Mouse (Mus musculus): ENCODE results near the gene Zfyve28. TPM values are rescaled to one million over a fixed set of nuclear protein-coding genes. Genes with fewer than 3 reads are reported as not detected.

Gene Zfyve28
- total and polyA plus RNA-seq, 3 experiments = 0.65 to 1.3 (median 0.75) TPM

DNA sequence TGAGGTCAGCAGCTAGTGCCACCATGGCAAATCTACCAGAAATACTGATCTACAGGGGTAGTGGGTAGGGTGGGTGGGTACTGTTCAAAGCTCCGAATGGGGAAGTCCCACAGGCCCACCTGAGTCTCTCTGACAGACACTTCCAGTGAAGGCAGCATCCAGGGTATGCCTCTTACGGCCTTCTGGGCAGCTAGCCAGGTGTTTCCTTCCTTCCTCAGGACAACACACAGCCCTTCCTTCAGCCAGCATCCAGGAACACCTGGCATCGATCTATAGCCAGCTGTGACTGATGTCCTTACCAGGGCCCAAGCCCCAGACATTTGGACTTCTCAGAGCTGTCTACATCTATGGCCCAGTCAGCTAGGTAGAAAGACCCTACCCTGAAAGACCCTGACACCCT, 105.8 kb downstream of the Zfyve28 start:
- 0 out of 2 replicates have a peak, but pooled peaks cover 2% of the 10 kb centered on the region for H3K79me2 ChIP-seq (replicated peaks; ENCODE audit: control insufficient read depth, insufficient read depth, low read length)
- peaks cover 47% of the 10 kb centered on the region for H3K4me1 ChIP-seq (ENCODE audit: control insufficient read depth, insufficient read depth, low read length)
- H3K4me3 ChIP-seq = no peak overlapping the region
- peak; percentile 65 to 68 for DNase-seq
- H3K27ac ChIP-seq = peak overlapping the region; percentile 97
- TF ChIP-seq CTCF (IDR thresholded peaks at IDR 0.05) = no peak
- 0 out of 2 replicates have a peak, but pooled peaks have one; percentile 47 for TF ChIP-seq EP300 (IDR thresholded peaks at IDR 0.05; ENCODE audit: insufficient read depth, low read depth, low read length)
- peaks cover 29% of the 10 kb centered on the region for H3K36me3 ChIP-seq (ENCODE audit: control insufficient read depth, insufficient read depth, low read length)
- H3K27me3 ChIP-seq (ENCODE audit: control insufficient read depth, insufficient read depth, low read length) = no peaks in the 10 kb centered on the region
- 36% methylated on average over 3 of the region's 3 CpGs for WGBS
- intact Hi-C loops (cut with DNase I) = loop anchor here (1.0 to 10.0 kb wide), 2 partner anchors 12 to 528 kb away; partner anchors contain the start of genes Slbp, Tacc3 and Tmem129
- no peak overlapping the region for H3K9ac ChIP-seq (ENCODE audit: low read depth, low read length)

DNA sequence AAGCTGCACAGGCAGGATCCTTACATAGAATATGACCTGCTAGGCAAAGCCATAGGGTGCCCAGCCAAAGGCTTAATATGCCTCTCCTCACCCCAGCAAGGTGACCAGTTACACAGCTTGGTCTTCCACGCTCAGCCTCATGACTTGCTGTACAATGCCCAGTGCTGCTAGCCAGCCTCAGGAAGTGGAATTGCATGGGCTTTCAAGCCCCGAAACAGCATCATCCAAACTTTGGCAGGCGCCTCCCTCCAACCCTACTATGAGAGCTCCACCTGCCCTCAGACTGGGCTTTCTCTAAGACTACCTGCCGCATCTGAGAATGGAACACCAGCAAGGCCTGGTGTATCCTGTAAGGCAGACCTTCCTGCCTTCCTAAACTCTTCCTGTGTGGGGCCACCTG, 110.4 kb downstream of the Zfyve28 start:
- Histone ChIP-seq H3K36me3 (ENCODE audit: control insufficient read depth, insufficient read depth, low read length) (peaks cover 20% of the 10 kb centered on the region), H3K4me1 (ENCODE audit: control insufficient read depth, insufficient read depth, low read length) (peaks cover 19% of the 10 kb centered on the region), H3K27ac (no peak overlapping the region), H3K9ac (ENCODE audit: low read depth, low read length) (no peak overlapping the region), H3K4me3 (no peak overlapping the region), H3K79me2 (replicated peaks; ENCODE audit: control insufficient read depth, insufficient read depth, low read length) (no peaks in the 10 kb centered on the region), H3K27me3 (ENCODE audit: control insufficient read depth, insufficient read depth, low read length) (no peaks in the 10 kb centered on the region)
- no peak for TF ChIP-seq POLR2A (IDR thresholded peaks at IDR 0.05; ENCODE audit: insufficient read depth, low read depth, low read length)
- TF ChIP-seq CTCF (IDR thresholded peaks at IDR 0.05) = no peak
- no peak for TF ChIP-seq EP300 (IDR thresholded peaks at IDR 0.05; ENCODE audit: insufficient read depth, low read depth, low read length)
- intact Hi-C loops (cut with DNase I) = no loop called here
- WGBS = 90% methylated on average over 4 of the region's 4 CpGs
- peak in 1 of 2 experiments; percentile 2 for DNase-seq

DNA sequence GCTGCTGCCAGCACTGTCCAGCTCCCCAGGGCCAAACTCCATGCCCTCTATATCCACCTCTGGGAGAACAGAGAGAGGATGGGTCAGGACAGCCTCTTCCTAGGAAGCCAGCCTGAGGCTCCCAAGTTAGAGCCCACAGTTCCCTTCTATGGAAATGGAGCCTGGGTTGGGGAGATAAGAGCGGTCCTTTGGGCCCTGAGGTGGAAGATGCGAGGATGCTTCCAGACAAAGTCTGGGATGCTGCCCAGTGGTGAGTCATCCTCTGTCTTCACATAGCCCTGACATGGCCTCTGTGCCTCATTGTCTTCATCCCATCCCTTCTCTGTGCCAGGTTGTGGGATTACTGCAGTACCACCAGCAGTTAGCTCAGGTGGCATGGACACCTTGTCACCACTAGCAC, 111.2 kb downstream of the Zfyve28 start:
- Histone ChIP-seq H3K27me3 (ENCODE audit: control insufficient read depth, insufficient read depth, low read length) (no peaks in the 10 kb centered on the region), H3K4me3 (no peak overlapping the region), H3K79me2 (replicated peaks; ENCODE audit: control insufficient read depth, insufficient read depth, low read length) (no peaks in the 10 kb centered on the region), H3K4me1 (ENCODE audit: control insufficient read depth, insufficient read depth, low read length) (peaks cover 14% of the 10 kb centered on the region), H3K9ac (ENCODE audit: low read depth, low read length) (no peak overlapping the region), H3K36me3 (ENCODE audit: control insufficient read depth, insufficient read depth, low read length) (peaks cover 16% of the 10 kb centered on the region), H3K27ac (no peak overlapping the region)
- TF ChIP-seq EP300 (IDR thresholded peaks at IDR 0.05; ENCODE audit: insufficient read depth, low read depth, low read length) (no peak), POLR2A (IDR thresholded peaks at IDR 0.05; ENCODE audit: insufficient read depth, low read depth, low read length) (no peak), CTCF (IDR thresholded peaks at IDR 0.05) (no peak)
- WGBS = 44% methylated on average over 2 of the region's 2 CpGs
- DNase-seq = peak in 1 of 2 experiments; percentile 4
- intact Hi-C loops (cut with DNase I) = no loop called here

DNA sequence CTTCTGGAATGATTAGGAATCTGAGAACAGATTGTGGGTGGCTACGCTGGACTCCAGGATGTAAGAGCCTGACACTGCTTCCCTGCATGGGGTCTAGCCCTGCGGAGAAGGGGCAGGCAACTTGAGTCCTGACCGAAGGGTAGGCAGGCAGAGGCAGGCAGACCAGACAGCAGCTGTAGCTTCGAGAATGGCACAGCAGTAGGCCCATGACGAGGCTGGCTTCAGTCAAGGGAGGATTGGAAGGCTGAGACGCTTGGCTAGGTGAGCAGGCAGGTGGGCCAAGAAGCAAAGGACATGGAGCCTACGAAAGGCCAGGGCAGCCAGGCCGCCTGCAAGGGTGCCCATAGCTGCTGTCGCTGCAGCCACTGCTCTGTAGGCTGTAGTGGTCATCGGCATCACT, 111.6 kb downstream of the Zfyve28 start:
- 89% methylated on average over 10 of the region's 10 CpGs for WGBS
- intact Hi-C loops (cut with DNase I) = no loop called here

DNA sequence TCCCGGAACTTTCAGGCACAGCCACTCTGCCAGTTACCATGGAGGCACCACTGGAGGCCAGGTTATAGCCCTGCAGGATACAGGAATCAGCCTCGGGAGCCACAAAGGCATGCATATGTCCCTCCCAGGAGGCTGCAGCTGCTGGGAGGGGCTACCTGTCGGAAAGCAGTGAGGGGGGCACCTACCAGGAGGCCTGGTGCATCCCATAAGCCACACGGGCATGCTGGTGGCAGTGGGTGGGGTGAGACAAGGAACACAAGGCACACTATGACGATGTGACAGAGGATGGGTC, 112.9 kb downstream of the Zfyve28 start:
- peak in 1 of 2 experiments; percentile 1 for DNase-seq
- Histone ChIP-seq H3K27ac (no peak overlapping the region), H3K4me1 (ENCODE audit: control insufficient read depth, insufficient read depth, low read length) (peaks cover 4% of the 10 kb centered on the region), H3K9ac (ENCODE audit: low read depth, low read length) (no peak overlapping the region), H3K79me2 (replicated peaks; ENCODE audit: control insufficient read depth, insufficient read depth, low read length) (no peaks in the 10 kb centered on the region), H3K27me3 (ENCODE audit: control insufficient read depth, insufficient read depth, low read length) (no peaks in the 10 kb centered on the region), H3K4me3 (no peak overlapping the region), H3K36me3 (ENCODE audit: control insufficient read depth, insufficient read depth, low read length) (peaks cover 7% of the 10 kb centered on the region)
- intact Hi-C loops (cut with DNase I) = no loop called here
- 59% methylated on average over 5 of the region's 5 CpGs for WGBS
- TF ChIP-seq CTCF (IDR thresholded peaks at IDR 0.05) (no peak), EP300 (IDR thresholded peaks at IDR 0.05; ENCODE audit: insufficient read depth, low read depth, low read length) (no peak), POLR2A (IDR thresholded peaks at IDR 0.05; ENCODE audit: insufficient read depth, low read depth, low read length) (no peak)

More for the DNA sequence above, 111.6 kb downstream of the Zfyve28 start:
- Histone ChIP-seq H3K79me2 (replicated peaks; ENCODE audit: control insufficient read depth, insufficient read depth, low read length) (no peaks in the 10 kb centered on the region), H3K27ac (no peak overlapping the region), H3K9ac (ENCODE audit: low read depth, low read length) (no peak overlapping the region), H3K4me1 (ENCODE audit: control insufficient read depth, insufficient read depth, low read length) (peaks cover 10% of the 10 kb centered on the region), H3K36me3 (ENCODE audit: control insufficient read depth, insufficient read depth, low read length) (peaks cover 15% of the 10 kb centered on the region), H3K27me3 (ENCODE audit: control insufficient read depth, insufficient read depth, low read length) (no peaks in the 10 kb centered on the region), H3K4me3 (no peak overlapping the region)
- no peak for DNase-seq
- TF ChIP-seq EP300 (IDR thresholded peaks at IDR 0.05; ENCODE audit: insufficient read depth, low read depth, low read length) = no peak
- TF ChIP-seq POLR2A (IDR thresholded peaks at IDR 0.05; ENCODE audit: insufficient read depth, low read depth, low read length) = no peak
- TF ChIP-seq CTCF (IDR thresholded peaks at IDR 0.05) = no peak

DNA sequence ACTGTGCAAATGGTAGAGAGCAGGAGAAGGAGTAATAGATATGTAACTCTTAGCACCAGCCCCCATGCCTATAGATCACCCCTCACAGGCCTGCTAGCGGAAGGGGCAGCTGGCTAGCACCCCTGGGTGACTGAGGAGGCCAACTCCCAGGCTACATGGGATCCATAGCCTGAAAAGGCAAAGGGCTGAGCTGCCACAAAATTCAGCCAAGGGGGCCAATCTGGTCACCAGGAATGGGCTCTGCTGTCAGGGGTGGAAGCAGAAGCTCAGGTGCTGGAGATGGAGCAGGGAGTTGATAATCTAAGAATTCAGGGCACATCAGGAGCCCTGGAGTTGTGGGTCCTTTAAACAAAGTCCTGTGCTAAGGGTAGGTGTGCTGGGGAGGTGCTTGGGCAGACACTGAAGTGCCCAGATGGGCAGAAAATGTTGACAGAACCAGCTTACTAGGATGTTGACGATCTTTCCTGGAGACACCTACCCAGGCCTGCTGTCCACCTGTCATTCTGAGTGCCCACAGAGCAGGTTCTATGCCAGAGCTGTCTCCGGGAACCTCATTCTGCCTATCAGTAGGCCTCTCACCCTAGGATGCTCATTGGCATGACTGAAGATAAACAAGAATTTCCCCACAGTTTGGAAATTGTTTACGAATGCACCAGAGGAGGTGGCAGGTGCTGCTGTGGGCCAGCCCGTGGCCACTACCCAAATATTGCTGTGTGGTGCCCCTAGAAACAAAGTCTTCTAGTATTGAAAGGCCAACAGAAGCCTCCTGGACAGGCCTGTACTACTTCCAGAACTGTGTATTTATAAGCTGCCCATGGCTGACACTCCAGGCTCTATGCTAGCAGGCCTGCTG, 113.5 kb downstream of the Zfyve28 start:
- Histone ChIP-seq H3K4me1 (ENCODE audit: control insufficient read depth, insufficient read depth, low read length) (peaks cover 2% of the 10 kb centered on the region; the same call in 1 of the 2 replicates), H3K27me3 (ENCODE audit: control insufficient read depth, insufficient read depth, low read length) (no peaks in the 10 kb centered on the region), H3K4me3 (no peak overlapping the region), H3K36me3 (ENCODE audit: control insufficient read depth, insufficient read depth, low read length) (peaks cover 4% of the 10 kb centered on the region), H3K27ac (no peak overlapping the region), H3K79me2 (replicated peaks; ENCODE audit: control insufficient read depth, insufficient read depth, low read length) (no peaks in the 10 kb centered on the region), H3K9ac (ENCODE audit: low read depth, low read length) (no peak overlapping the region)
- WGBS = 77% methylated on average over 5 of the region's 5 CpGs
- DNase-seq = peak in 1 of 2 experiments; percentile 1
- intact Hi-C loops (cut with DNase I) = no loop called here
- TF ChIP-seq POLR2A (IDR thresholded peaks at IDR 0.05; ENCODE audit: insufficient read depth, low read depth, low read length) (0 out of 2 replicates have a peak, but pooled peaks have one; percentile 14), EP300 (IDR thresholded peaks at IDR 0.05; ENCODE audit: insufficient read depth, low read depth, low read length) (no peak)
